Mouse (Mus musculus) cerebellum, adult 9-11 months (tissue): ENCODE data around the gene Pgap3.

Experiments
- DNase-seq: peaks from one replicate; pipeline ENCODE4 v3.0.0; 2022

Gene Pgap3

GRCm38 (mm10) chr11:98353651-98354211, 46.6 kb downstream of the Pgap3 start:
- peak; percentile 61 for DNase-seq

DNA sequence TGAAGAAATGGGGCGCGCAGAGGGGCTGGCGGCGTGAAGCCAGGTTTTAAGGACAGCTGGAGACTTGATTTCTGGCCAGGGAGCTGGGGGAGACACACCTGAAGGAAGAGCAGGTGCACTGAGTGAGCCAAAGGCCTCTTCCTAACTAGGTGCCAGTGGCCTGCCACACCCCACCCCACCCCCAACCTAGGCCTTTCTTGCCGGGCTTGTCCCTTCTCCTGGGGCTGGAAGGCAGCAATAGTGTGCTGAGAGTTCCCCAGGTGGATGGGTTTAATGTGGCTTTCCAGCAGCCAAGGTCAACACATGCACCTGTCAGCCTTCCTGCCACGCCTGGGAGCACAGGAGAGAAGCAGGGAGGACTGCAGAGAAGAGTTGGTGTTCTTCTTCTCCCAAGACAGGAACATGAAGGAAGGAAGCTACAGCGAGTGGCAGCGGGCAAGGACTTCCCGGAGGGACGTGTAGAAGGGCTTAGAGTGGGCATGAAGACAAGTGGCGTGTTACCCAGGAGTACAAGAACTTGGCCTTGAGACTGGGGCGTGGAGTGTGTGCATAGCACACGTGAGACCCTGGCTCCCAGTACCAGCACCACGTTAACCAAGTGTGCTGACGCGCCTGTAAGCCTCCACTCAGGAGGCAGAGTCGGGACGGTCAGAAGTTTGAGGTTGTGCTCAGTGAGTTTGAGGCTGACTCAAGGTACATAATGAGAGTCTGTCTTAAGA, 47.9 kb downstream of the Pgap3 start:
- DNase-seq = no peak

- peak; percentile 40 for DNase-seq
These were observed 51.0 kb downstream of the Pgap3 start for GRCm38 (mm10) chr11:98349308-98349707.

GRCm38 (mm10) chr11:98348083-98348961, 52.0 kb downstream of the Pgap3 start, which contains the start of gene Ppp1r1b:
Ppp1r1b (plus strand) TSS chr11:98348404.
- peak; percentile 86 for DNase-seq

DNA sequence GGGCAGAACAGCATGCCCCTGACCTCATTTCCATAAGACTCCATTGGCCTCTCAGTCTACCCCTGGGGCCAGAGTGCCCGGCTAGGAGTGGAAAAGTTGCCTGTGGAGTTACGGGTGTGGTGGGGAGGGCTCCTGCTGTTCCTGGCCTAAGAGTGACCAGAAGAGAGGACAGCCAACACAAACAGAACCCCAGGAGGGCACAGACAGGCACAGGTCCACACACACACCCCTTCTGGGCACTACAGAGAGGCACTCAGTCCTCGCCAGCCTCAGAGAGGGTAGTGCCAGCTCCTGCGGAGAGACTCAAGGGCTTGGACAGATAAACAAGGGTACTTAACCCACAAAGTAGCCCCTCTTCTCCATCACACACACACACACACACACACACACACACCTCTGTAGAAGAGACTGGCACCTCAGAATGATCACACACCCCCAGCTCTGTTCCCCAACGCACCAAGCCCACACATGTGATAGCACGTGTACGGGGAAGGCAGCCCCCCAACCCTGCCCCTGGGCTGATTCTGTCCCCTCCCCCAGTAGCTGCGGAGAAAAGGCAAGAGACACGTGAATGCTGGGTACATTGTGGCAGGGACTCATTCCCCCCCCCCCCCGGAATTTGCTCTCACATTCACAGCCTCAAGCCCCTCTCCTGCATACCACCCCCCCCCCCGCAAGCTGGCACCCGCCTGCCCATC, 52.8 kb downstream of the Pgap3 start:
- DNase-seq = peak; percentile 75

DNA sequence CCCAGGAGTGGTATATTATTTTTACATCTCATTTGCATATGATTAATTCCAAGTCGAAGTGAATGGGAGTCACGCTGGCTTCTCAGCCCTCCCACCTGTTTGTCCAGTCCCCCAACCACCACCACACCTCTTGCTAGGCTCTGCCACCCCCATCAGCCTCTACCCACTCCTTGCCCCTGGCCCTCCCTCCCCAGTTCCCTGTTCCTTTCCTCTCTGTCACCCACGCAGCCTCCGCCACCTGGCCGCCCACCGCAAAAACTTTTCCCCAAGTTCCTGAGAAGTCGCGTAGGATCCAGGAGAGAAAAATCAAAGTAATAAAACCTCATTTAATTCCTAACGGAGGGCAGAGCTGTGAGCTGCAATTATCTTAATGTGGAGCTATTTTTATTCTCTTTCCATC, 54.1 kb downstream of the Pgap3 start:
- no peak for DNase-seq

GRCm38 (mm10) chr11:98345253-98345652, 55.0 kb downstream of the Pgap3 start:
- peak; percentile 88 for DNase-seq

DNA sequence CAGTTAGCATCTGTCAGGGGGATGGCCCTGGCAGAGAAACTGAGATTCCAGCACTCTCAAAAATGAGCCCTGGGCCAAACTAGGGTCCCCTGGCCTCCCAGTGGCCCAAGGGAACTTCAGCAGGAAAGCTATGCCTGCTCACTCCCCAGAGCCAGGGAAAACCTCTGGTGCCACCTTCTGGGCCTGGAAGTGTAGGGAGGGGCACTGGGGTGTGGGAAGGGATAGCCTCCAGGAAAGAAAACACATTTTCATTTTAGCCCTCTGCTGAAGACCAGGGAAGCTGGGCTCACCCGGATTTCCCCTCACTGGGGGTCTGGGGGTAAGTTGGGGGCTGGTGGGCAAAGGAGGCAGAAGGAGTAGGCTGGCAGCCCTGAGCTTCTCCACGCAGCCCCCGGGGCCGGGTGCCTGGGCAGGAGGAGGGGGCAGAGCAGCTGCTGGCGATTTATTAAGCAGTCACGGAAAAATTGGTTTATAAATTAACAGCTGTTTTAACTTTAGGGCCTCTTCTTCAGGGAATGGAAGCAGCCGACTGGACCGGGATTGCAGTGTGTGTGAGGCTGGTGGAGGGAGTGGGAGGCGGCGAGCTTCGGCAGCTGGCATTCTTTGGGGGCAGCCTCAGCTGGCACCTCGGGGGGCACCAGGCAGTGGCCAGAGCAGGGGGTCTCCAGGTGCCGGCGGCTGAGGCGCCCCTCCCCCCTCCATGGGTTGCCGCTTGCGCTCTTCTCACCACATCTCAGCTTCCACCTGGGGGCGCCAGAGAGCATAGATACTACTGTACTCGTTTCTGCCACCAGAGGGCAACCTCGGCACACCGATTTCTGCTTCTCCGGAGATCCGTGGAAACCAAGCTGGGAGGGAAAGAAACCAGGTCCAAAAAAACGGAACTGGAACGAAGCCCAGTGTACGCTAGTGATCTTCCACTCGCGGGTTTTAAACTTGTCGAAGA, 58.0 kb downstream of the Pgap3 start:
- DNase-seq = peak; percentile 94

DNA sequence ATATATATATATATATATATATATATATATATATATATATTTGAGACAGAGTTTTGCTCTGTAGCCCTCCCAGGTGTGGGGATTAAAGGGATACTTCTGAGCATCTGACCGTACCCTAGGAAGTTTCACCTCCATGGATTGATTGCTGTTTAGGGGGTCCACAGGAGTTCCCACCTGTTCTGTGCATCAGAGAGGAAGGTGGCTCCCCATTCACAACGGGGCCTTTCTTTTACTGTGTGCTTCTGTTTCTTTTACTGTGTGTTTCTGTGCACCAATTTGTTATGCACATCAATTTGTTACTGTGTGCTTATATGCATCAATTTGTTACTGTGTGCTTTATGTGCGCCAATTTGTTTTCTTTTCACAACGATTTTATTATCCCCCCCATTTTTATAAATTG, 59.1 kb downstream of the Pgap3 start:
- no peak for DNase-seq

DNA sequence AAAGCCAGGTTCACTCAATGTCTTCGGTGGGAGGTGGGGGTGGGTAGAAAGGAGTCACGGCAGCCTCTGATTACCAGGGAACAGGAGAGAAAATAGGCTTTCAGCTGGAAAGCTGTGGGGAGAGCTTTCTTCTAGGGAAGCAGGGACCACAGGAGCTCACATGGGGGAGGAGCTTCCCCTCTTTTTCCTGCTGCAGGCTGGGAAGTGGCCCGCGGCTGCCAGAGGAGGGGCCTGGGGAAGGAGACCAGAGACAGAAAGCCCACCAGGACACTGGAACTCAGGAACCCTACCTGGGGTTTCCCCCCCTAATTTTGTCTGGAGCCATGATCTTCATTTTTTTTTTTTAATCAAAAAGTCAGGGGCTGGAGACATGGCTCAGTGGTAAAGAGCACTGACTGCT, 59.7 kb downstream of the Pgap3 start:
- no peak for DNase-seq

DNA sequence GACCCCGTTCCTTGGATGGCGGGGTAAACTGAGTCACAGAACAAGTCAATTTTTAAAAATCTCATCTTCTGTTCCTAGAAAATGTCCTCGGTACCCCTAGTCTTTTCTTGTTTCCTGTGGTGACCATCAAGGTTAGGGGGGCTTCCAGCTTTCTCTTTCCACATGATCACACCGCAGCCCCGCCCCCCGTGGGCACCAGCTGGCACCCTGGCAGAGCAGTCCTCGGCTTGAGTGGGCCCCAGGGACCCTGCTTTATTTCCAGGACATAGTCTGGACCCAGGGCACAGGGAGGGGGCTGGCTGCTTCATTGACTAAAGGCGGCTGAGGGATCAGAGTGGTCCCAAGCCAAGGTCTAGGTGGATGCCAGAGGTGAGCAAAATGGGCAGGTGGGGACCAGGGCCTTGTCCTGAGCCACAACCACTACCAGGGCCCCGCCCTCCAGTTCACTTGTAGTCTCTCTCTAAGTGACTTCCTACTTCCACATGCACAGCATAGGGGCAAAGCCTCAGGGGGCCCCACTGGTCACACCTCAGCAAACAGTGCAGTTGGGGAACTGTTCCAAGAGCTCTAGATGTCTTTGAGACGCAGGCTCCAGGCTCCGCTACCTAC, 60.5 kb downstream of the Pgap3 start:
- peak; percentile 76 for DNase-seq

DNA sequence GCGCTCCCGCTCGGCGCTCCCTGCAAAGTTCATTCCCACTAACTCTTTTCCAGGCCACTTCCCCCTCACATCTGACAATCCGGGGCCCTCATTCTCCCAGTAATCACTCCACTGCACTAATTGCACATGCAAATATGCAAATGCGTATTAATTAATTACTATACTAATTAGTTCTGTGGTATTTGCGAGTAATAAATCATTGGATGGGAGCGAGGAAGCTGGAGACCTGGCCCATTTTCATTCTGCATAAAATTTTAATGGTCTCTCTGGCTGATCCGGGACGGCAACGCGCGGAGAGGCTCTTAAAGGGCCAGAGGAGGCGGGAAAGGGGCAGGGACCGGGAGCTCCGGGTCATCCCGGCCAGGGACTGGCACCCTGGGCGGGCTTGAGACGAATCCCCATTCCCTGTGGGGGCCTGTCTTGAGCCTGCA, 61.2 kb downstream of the Pgap3 start:
- DNase-seq = peak; percentile 75
